Mouse (Mus musculus): ENCODE results near the gene Rftn2. TPM values are rescaled to one million over a fixed set of nuclear protein-coding genes. Genes with fewer than 3 reads are reported as not detected.

Gene Rftn2
- polyA plus RNA-seq, 1 experiment from 2014 or later: 13.8 TPM

- no peaks in the 10 kb centered on the region for H3K27me3 ChIP-seq
- H3K36me3 ChIP-seq: peaks cover 2% of the 10 kb centered on the region; the same call in 1 of the 2 replicates
- H3K9ac ChIP-seq: no peak overlapping the region
- H3K9me3 ChIP-seq: no peaks in the 10 kb centered on the region
- 0 out of 2 replicates have a peak, but pooled peaks cover 6% of the 10 kb centered on the region for H3K4me1 ChIP-seq
- no peak for ATAC-seq (ENCODE audit: borderline replicate concordance, extremely low read depth, low FRiP score, low TSS enrichment)
- WGBS: 53% methylated on average over 5 of the region's 5 CpGs
- no peak overlapping the region for H3K4me3 ChIP-seq
- peak overlapping the region; percentile 10; the same call in 1 of the 2 replicates for H3K27ac ChIP-seq
- H3K4me2 ChIP-seq: no peak overlapping the region
Measured at GRCm38 (mm10) chr1:55208500-55209140, 18.0 kb downstream of the Rftn2 start.

- no peak for ATAC-seq (ENCODE audit: borderline replicate concordance, extremely low read depth, low FRiP score, low TSS enrichment)
- 86% methylated on average over 6 of the region's 6 CpGs for WGBS
- H3K36me3 ChIP-seq: peaks cover 4% of the 10 kb centered on the region; the same call in 1 of the 2 replicates
- no peak overlapping the region for H3K4me3 ChIP-seq
- H3K27me3 ChIP-seq: no peaks in the 10 kb centered on the region
- no peak overlapping the region for H3K27ac ChIP-seq
- H3K4me1 ChIP-seq: 0 out of 2 replicates have a peak, but pooled peaks cover 3% of the 10 kb centered on the region
- H3K9me3 ChIP-seq: no peaks in the 10 kb centered on the region
- no peak overlapping the region for H3K9ac ChIP-seq
- no peak overlapping the region for H3K4me2 ChIP-seq
Measured at GRCm38 (mm10) chr1:55207561-55207960, 19.0 kb downstream of the Rftn2 start.

- Histone ChIP-seq H3K4me2 (no peak overlapping the region), H3K27me3 (no peaks in the 10 kb centered on the region), H3K9ac (no peak overlapping the region), H3K4me3 (no peak overlapping the region), H3K27ac (no peak overlapping the region), H3K4me1 (peaks cover 9% of the 10 kb centered on the region; the same call in 1 of the 2 replicates), H3K36me3 (peaks cover 4% of the 10 kb centered on the region; the same call in 1 of the 2 replicates), H3K9me3 (no peaks in the 10 kb centered on the region)
- WGBS: 65% methylated on average over 5 of the region's 5 CpGs
- ATAC-seq (ENCODE audit: borderline replicate concordance, extremely low read depth, low FRiP score, low TSS enrichment): no peak
Measured at GRCm38 (mm10) chr1:55205808-55206327, 20.7 kb downstream of the Rftn2 start.

DNA sequence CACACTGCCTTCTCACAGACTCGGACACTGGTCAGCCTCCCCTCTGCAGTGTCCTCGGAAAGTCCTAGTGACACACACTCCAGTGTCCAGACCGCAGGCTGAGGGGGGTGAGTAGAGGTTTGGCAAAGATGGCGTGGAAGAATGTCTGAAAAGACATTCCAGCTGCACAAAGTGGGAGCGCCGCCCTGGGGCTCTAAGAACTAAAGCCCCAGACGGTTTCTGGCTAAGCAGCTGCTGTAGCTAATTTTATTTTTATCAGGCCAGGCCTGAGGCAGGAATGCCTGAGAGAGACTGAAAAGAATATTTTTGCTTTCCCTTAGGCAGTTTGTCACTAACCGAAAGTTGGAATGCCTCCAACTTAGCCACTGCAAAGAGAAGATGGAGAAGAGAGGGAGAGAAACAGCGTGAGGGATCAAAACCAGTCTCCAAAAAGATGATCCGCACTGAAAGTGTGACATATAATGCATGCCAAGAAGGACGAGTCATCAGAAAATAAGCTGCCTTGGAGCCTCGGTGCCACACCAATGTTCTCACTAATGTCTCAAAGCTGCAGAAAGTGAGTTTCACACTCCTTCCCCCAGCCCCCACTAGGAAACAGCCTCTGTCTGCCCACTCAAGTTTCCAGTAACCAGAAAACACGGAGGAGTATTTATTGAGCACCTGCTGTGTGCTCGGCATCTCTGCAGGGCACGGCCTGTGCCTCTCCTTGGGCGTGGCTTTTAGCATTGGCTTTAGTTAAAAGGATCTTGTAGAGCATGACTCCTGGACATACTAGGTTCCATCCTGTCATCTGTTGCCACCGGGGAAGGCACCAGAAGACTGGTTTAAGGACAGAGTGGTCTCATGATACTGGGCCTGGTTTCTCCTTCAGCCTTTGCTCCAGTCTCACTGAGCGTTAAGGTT, 24.5 kb downstream of the Rftn2 start:
- H3K4me3 ChIP-seq: no peak overlapping the region
- H3K9me3 ChIP-seq: no peaks in the 10 kb centered on the region
- H3K4me1 ChIP-seq: peaks cover 12% of the 10 kb centered on the region; the same call in 1 of the 2 replicates
- H3K27me3 ChIP-seq: no peaks in the 10 kb centered on the region
- 52% methylated on average over 18 of the region's 18 CpGs for WGBS
- H3K4me2 ChIP-seq: peak overlapping the region; percentile 19
- no peak overlapping the region for H3K9ac ChIP-seq
- peak overlapping the region; percentile 65 for H3K27ac ChIP-seq
- peak; percentile 68 for ATAC-seq (ENCODE audit: borderline replicate concordance, extremely low read depth, low FRiP score, low TSS enrichment)
- H3K36me3 ChIP-seq: peaks cover 4% of the 10 kb centered on the region; the same call in 1 of the 2 replicates

DNA sequence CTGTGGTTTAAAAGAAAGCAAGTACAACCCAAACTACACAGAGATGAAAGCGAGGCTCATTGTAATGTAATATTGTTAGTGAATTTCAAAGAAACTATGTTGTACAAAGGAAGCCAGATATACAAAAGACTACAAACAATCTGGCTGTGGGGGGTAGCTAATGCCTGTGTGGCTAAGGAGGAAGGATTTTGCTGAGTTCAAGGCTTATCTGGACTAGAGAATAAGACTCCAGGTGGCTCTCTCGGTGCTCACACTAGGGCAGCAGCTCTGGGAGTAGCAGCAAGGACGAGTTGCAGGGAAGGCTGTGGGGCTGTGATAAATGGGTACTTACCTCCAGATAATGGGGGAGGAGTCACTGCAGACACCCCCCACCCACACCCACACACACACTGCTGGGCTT, 27.9 kb downstream of the Rftn2 start:
- no peaks in the 10 kb centered on the region for H3K27me3 ChIP-seq
- H3K9me3 ChIP-seq: no peaks in the 10 kb centered on the region
- H3K36me3 ChIP-seq: peaks cover 3% of the 10 kb centered on the region; the same call in 1 of the 2 replicates
- peaks cover 15% of the 10 kb centered on the region for H3K4me1 ChIP-seq
- H3K4me3 ChIP-seq: no peak overlapping the region
- H3K27ac ChIP-seq: no peak overlapping the region
- H3K4me2 ChIP-seq: no peak overlapping the region
- WGBS: 37% methylated on average over 3 of the region's 3 CpGs
- H3K9ac ChIP-seq: no peak overlapping the region
- no peak for ATAC-seq (ENCODE audit: borderline replicate concordance, extremely low read depth, low FRiP score, low TSS enrichment)

DNA sequence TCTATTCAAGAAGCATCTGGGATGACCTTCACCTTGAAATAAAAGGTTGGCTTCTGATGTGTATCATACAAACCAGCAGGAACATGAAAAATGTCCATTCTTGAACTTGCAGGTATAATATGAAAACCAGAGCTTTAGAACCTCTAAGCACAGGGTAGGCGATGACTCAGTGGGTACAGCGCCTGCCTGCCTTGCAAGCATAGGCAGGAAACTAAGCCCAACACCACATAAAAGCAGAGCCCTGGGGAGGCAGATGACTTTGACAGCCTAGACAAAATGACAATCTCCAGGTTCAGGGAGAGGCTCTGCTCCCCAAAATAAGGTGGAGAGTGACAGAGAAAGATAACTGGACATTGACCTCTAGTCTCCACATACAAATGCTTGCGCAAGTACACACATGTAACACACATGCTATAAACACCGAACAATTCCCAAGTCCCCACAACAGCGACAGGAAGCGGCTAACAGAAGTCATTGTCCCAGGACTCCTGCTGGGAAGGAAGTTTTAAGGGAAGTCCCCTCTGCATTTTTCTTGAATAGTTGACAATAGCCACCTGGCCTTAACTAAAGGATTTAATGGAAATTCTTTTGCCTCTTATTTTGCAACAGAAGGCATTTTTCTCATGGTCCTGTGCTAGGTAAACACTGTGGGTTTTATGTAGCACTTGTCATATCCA, 30.1 kb downstream of the Rftn2 start:
- no peak for ATAC-seq (ENCODE audit: borderline replicate concordance, extremely low read depth, low FRiP score, low TSS enrichment)
- Histone ChIP-seq H3K27me3 (no peaks in the 10 kb centered on the region), H3K9ac (no peak overlapping the region), H3K4me1 (peaks cover 31% of the 10 kb centered on the region), H3K36me3 (no peaks in the 10 kb centered on the region), H3K4me3 (no peak overlapping the region), H3K9me3 (no peaks in the 10 kb centered on the region), H3K27ac (peak overlapping the region; percentile 58), H3K4me2 (no peak overlapping the region)
- 62% methylated on average over 6 of the region's 6 CpGs for WGBS

GRCm38 (mm10) chr1:55195021-55195420, 31.6 kb downstream of the Rftn2 start:
- WGBS: 78% methylated on average over 4 of the region's 4 CpGs
- H3K9ac ChIP-seq: no peak overlapping the region
- H3K36me3 ChIP-seq: no peaks in the 10 kb centered on the region

GRCm38 (mm10) chr1:55194064-55194915, 32.3 kb downstream of the Rftn2 start:
- H3K4me1 ChIP-seq: peaks cover 27% of the 10 kb centered on the region
- no peaks in the 10 kb centered on the region for H3K36me3 ChIP-seq
- no peaks in the 10 kb centered on the region for H3K9me3 ChIP-seq
- WGBS: 63% methylated on average over 19 of the region's 19 CpGs
- ATAC-seq (ENCODE audit: borderline replicate concordance, extremely low read depth, low FRiP score, low TSS enrichment): no peak
- H3K4me2 ChIP-seq: no peak overlapping the region
- no peak overlapping the region for H3K4me3 ChIP-seq
- H3K27ac ChIP-seq: no peak overlapping the region
- H3K9ac ChIP-seq: no peak overlapping the region
- H3K27me3 ChIP-seq: no peaks in the 10 kb centered on the region

More at GRCm38 (mm10) chr1:55195021-55195420, 31.6 kb downstream of the Rftn2 start:
- no peak overlapping the region for H3K4me3 ChIP-seq
- H3K27me3 ChIP-seq: no peaks in the 10 kb centered on the region
- ATAC-seq (ENCODE audit: borderline replicate concordance, extremely low read depth, low FRiP score, low TSS enrichment): no peak
- H3K4me2 ChIP-seq: no peak overlapping the region
- H3K27ac ChIP-seq: no peak overlapping the region
- H3K9me3 ChIP-seq: no peaks in the 10 kb centered on the region
- peaks cover 29% of the 10 kb centered on the region for H3K4me1 ChIP-seq

DNA sequence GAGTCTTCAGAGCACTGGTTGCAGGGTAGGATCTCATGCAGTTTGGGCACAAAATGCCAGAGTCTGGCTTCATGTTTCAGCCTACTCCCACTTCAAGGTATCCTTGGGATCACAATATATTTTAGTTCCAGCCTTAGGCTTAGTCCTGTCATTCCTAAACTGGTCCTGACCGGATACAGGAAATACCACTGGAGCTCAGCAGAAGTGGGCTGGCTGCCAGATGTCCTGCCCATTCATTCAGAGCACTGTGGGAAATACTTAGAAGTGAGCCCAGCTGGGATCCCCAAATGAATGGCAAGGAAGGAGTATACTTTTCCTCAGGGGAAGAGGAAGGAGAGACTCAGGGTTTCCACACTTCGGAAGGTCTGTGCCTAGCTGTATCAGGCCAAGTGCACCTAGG, 33.3 kb downstream of the Rftn2 start:
- ATAC-seq (ENCODE audit: borderline replicate concordance, extremely low read depth, low FRiP score, low TSS enrichment): peak; percentile 84

DNA sequence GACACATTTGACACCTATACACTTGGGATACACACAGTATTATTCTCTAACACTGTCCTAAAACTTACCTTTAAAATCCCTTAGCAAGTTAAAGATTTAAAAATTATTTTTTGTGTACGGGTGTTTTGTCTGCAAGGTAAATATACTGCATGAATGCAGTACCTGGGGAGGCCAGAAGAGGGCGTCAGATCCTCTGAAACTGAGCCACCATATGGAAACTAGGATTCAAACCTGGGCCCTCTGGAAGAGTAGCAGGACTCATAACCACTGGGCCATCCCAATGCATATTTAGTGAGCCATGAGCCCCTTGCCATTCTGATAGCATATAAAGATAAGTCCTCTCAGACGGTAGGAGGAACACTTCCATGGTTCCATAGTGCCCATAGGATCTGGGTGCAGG, 33.8 kb downstream of the Rftn2 start:
- H3K27me3 ChIP-seq: no peaks in the 10 kb centered on the region
- H3K4me1 ChIP-seq: peaks cover 23% of the 10 kb centered on the region
- H3K9ac ChIP-seq: no peak overlapping the region
- H3K4me2 ChIP-seq: no peak overlapping the region
- peak overlapping the region; percentile 65 for H3K27ac ChIP-seq
- H3K36me3 ChIP-seq: no peaks in the 10 kb centered on the region
- 0 out of 2 replicates have a peak, but pooled peaks have one; percentile 4 for ATAC-seq (ENCODE audit: borderline replicate concordance, extremely low read depth, low FRiP score, low TSS enrichment)
- 37% methylated on average over 3 of the region's 3 CpGs for WGBS
- no peaks in the 10 kb centered on the region for H3K9me3 ChIP-seq
- no peak overlapping the region for H3K4me3 ChIP-seq

More for the DNA sequence above, 33.3 kb downstream of the Rftn2 start:
- no peak overlapping the region for H3K4me3 ChIP-seq
- no peak overlapping the region for H3K9ac ChIP-seq
- no peak overlapping the region for H3K4me2 ChIP-seq
- H3K9me3 ChIP-seq: no peaks in the 10 kb centered on the region
- no peaks in the 10 kb centered on the region for H3K36me3 ChIP-seq
- H3K27me3 ChIP-seq: no peaks in the 10 kb centered on the region
- H3K27ac ChIP-seq: peak overlapping the region; percentile 65
- 15% methylated on average over 2 of the region's 2 CpGs for WGBS
- peaks cover 23% of the 10 kb centered on the region for H3K4me1 ChIP-seq

Measured in lung, embryonic 15.5 days (tissue).